Mouse (Mus musculus) small intestine, adult 2 months (tissue): ENCODE results near the gene Ell2.

Experiments used
- CTCF ChIP-seq: fragments of 200-500 bp; IDR thresholded peaks from 2 replicates; pipeline ENCODE4 v1.5.1; 2012; ENCODE audit warnings: low read depth, mild to moderate bottlenecking, control low read depth, inconsistent platforms, low read length, moderate library complexity, mixed read lengths; ENCODE audit not compliant: insufficient replicate concordance, insufficient read length; ENCODE audit errors: extremely low read depth
- POLR2A ChIP-seq: fragments of 200-500 bp; IDR thresholded peaks from 2 replicates; pipeline ENCODE4 v1.6.1; 2012; ENCODE audit warnings: low read depth, mild to moderate bottlenecking, control low read depth, inconsistent platforms, low read length, moderate library complexity

- TF ChIP-seq CTCF (no peak), POLR2A (no peak)
Observed at GRCm38 (mm10) chr13:75727932-75728331, 21.4 kb downstream of the Ell2 start.
